Mouse (Mus musculus) testis, adult 10 weeks (tissue): Measurements from ENCODE around the gene Cfap57. TPM values are rescaled to one million over a fixed set of nuclear protein-coding genes. Genes with fewer than 3 reads are reported as not detected.

Experiments used
- polyA plus RNA-seq: library from polyadenylated mRNA; stranded (reverse); fragments of 350-450 nt; fragmentation: Illumina TruSeq; extraction: RNeasy Lipid Tissue Mini Kit (QIAGEN cat#74804); gene quantifications from one replicate; pipeline ENCODE4 v1.2.3, GENCODE M21; 2014; ENCODE audit warnings: low read depth, low replicate concordance

Cfap57 gene
- 92.6 TPM for polyA plus RNA-seq

DNA sequence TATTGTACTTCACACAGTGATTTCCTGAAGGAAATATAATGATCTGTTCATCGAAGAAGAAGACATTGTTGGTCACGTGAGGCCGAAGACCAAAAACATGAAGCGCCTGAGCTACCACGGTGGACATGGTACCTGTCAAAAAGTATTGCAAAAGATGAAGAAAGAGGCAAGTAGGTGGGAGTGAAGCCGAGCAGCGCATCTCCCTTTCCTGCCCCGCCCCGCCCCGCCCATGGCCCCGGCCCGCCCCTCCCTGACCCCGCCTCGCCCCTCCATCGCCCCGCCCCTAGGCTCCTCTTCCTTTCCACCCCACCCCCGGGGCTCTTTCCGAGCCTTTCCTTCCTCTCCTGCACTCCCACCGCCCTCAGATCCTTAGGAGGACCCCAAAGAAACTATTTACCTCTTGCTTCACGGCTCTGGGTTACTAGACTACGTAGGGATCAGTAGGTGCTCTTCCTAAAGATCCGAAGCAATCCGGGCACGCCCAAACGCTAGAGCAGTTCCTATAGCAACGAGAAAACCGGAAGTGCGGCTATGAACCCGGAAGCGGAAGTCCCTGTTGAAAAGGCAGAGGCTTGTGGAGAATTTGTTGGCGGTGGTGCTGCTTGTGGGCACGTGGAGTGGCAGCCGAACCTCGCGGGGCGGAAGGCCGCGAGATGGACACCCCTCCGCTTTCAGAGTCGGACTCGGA lies at the start of gene Cfap57, which contains the start of gene Ebna1bp2:
TSS of gene Cfap57 (minus strand) at position 499 of the 688 bp plus-strand sequence.
TSS of gene Ebna1bp2 (plus strand) at position 521 of the 688 bp plus-strand sequence.

DNA sequence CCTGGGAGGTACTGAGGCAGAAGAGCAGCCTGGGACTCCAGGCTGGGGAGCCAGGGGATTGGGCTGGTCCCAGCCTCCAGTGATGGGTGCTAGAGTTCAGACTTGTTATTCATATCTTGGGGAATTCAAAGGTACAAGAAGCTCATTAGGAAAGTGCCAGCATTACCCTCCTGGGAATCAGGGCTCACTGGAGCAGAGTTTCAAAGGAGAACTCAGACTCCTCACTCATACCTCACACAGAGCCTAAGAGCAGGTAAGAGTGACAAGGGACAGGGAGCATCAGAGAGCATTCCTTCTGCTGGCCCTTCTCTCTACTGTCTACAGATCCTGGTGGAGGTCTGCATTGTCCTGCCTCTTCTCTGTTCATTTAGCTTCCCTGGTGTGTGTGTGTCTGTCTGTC lies 38.1 kb upstream of the Cfap57 start, which contains the start of gene Olfr62:
TSS of gene Olfr62 (plus strand) at position 301 of the 400 bp plus-strand sequence.

DNA sequence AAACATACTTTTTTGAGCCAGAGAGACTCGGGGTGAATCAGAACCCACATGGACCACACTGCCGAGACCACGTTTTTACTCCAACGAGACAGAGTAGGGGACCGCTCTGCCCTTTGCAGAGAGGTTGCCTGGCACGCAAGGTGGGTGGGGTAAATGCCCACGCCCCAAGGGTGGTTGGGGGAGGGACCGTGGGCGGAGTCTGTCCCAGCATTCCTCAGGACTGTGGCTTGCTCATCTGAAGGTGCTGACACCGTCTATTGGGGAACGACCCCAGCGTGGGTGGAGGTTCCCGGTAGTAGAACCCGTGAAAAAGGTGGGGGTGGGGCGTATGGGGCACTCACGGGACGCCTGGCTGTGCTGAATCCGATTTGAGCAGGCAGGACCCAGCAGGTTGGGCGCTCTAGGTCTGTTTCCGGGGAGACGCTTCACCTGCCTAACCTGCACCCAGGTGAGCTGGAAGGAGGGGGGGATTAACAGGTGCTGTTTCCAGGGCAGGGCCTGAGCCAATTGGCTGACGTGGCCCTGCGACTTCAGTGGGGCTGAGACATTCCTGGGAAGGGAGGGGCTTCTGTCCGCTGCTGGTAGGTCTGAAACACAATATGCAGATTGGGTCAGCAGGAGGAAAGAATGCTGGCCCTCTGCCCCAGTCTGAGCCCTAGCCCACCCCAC lies 76.9 kb downstream of the Cfap57 start, which contains the start of gene Tmem125:
TSS of gene Tmem125 (minus strand) at position 453 of the 669 bp plus-strand sequence.

DNA sequence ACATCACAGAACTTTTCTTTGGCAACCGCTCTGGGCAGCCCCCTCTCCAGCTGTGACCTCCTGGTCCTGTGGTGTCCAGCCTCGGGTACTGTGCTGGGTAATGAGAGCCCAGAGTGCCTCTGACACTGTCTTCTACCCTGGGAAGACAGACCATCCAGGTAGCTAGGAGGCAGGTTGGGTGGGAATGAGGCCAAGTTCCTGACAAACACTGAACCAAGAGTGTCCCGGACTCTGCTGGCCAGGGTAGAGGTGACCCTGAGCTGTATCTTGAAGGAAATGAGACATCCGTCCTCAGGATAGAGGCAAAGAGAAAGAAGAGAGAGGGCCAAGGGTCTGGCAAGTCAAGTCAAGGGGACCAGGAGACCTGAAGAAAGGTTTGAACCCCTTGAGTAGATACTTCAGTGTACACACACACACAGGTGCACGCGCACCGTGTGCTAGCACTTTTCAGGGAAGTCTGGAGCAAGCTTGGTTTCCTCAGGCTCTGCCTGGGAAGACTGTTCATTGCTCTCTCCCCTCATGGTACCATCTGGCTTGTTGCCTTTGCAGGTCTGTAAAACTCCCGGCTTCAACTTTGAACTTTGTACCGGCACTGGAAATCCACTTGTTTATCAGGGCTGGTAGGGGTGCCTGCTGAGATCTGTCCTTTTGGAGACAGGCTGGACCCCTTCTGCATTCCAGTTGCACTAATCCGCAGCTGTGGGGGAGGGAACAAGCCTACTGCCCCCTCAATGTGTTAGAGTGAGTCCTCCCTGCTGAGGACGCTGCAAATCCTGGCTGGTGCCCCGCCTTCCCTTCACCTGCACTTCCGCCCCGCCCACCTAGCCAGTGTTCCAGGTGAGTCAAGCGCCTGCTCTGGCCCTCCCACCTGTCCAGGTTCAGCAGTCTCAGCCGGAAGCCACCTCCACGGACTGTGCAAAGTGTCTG lies 93.9 kb downstream of the Cfap57 start, which contains the start of gene 2610528J11Rik:
TSS of gene 2610528J11Rik (plus strand) at position 592 of the 927 bp plus-strand sequence.

Other genes starting within 250 kb of the Cfap57 start
- 1.6 TPM for gene Szt2, start 211.5 kb downstream of the Cfap57 start, polyA plus RNA-seq
- gene Med8, start 211.4 kb downstream of the Cfap57 start, polyA plus RNA-seq: 38.6 TPM
- 2.8 TPM for gene Elovl1, start 192.7 kb downstream of the Cfap57 start, polyA plus RNA-seq
- gene Cdc20, start 183.4 kb downstream of the Cfap57 start, polyA plus RNA-seq: 23.1 TPM
- gene Mpl, start 163.3 kb downstream of the Cfap57 start, polyA plus RNA-seq: not detected
- gene Tie1, start 130.7 kb downstream of the Cfap57 start, polyA plus RNA-seq: 0.18 TPM
- gene 2610528J11Rik, start 93.8 kb downstream of the Cfap57 start, polyA plus RNA-seq: not detected
- not detected for gene Tmem125, start 76.7 kb downstream of the Cfap57 start, polyA plus RNA-seq
- gene Ebna1bp2, start within 50 bp of the Cfap57 start, polyA plus RNA-seq: 39.9 TPM
- gene Olfr62, start 38.2 kb upstream of the Cfap57 start, polyA plus RNA-seq: 0.25 TPM
- not detected for gene Olfr1342, start 72.0 kb upstream of the Cfap57 start, polyA plus RNA-seq
- gene Olfr1341, start 82.7 kb upstream of the Cfap57 start, polyA plus RNA-seq: not detected
- not detected for gene Olfr1340, start 99.4 kb upstream of the Cfap57 start, polyA plus RNA-seq
- not detected for gene Olfr1339, start 111.4 kb upstream of the Cfap57 start, polyA plus RNA-seq
- gene Olfr1338, start 138.0 kb upstream of the Cfap57 start, polyA plus RNA-seq: not detected
- not detected for gene Olfr1337, start 161.8 kb upstream of the Cfap57 start, polyA plus RNA-seq
- gene Olfr1335, start 189.2 kb upstream of the Cfap57 start, polyA plus RNA-seq: not detected
- gene Olfr1333, start 215.5 kb upstream of the Cfap57 start, polyA plus RNA-seq: 0.07 TPM
- gene Olfr1331, start 243.9 kb upstream of the Cfap57 start, polyA plus RNA-seq: not detected